Mouse (Mus musculus) neural tube, embryonic 15.5 days (tissue): ENCODE results near the gene Rab36. TPM values are rescaled to one million over a fixed set of nuclear protein-coding genes. Genes with fewer than 3 reads are reported as not detected.

Experiments used
- polyA plus RNA-seq: library from polyadenylated mRNA; unstranded; fragments of >200 nt; fragmentation: Nextera tagmentation; extraction: Ambion mirVana; gene quantifications from 2 replicates; pipeline ENCODE4 v1.2.1, GENCODE M21; 2015

Gene Rab36
- polyA plus RNA-seq, 1 experiment from 2014 or later: 17.4 TPM

Other genes starting within 250 kb of the Rab36 start
- 70.2 and 87.5 TPM in 2 replicates for gene Gnaz, start 69.9 kb upstream of the Rab36 start, polyA plus RNA-seq
- 0.46 and 0.58 TPM in 2 replicates for gene Rsph14, start 4.5 kb upstream of the Rab36 start, polyA plus RNA-seq
- gene Bcr, start 23.5 kb downstream of the Rab36 start, polyA plus RNA-seq: 13.9 and 15.6 TPM in 2 replicates
- gene Specc1l, start 175.0 kb downstream of the Rab36 start, polyA plus RNA-seq: 25.1 and 25.2 TPM in 2 replicates